In genomic region chr3:37204556-37204955, GRCm38 (mm10) we compare ENCODE assay signal across 8 mouse cellular contexts. TPM values are rescaled to one million over a fixed set of nuclear protein-coding genes. Genes with fewer than 3 reads are reported as not detected.
DNase-seq lines count a peak whose midpoint lies in the region; ATAC-seq and TF ChIP-seq lines count a peak whose summit lies in the region.

No protein-coding gene starts in this region.

- peak; percentile 74 for TF ChIP-seq CTCF in kidney, adult 2 months (conservative IDR thresholded peaks at IDR 0.05; ENCODE audit: insufficient read depth, insufficient read length, low read depth, low read length)
- TF ChIP-seq CTCF in small intestine, adult 2 months (IDR thresholded peaks at IDR 0.05; ENCODE audit: extremely low read depth, insufficient read length, insufficient replicate concordance, low read depth, low read length), result peak; percentile 26; the same call in 1 of the 2 replicates

- H3K36me3 ChIP-seq in kidney, adult 2 months (ENCODE audit: control insufficient read depth, insufficient read depth, low read length), result no peaks in the 10 kb centered on the region
- no peaks in the 10 kb centered on the region for H3K36me3 ChIP-seq in lung, embryonic 15.5 days
- no peaks in the 10 kb centered on the region for H3K36me3 ChIP-seq in small intestine, adult 2 months (ENCODE audit: control insufficient read depth, insufficient read depth, low read length)

- 0 out of 2 replicates have a peak, but pooled peaks have one; percentile 56 for ATAC-seq in lung, embryonic 15.5 days (ENCODE audit: borderline replicate concordance, extremely low read depth, low FRiP score, low TSS enrichment)

- H3K4me2 ChIP-seq in lung, embryonic 15.5 days, result peak overlapping the region; percentile 93

- WGBS in kidney, adult 2 months, result 15% methylated on average over 6 of the region's 6 CpGs
- WGBS in lung, embryonic 15.5 days, result 19% methylated on average over 6 of the region's 6 CpGs
- 15% methylated on average over 6 of the region's 6 CpGs for WGBS in small intestine, adult 2 months

- H3K27me3 ChIP-seq in kidney, adult 2 months (replicated peaks; ENCODE audit: control insufficient read depth, insufficient read depth, low read length), result no peaks in the 10 kb centered on the region
- no peaks in the 10 kb centered on the region for H3K27me3 ChIP-seq in lung, embryonic 15.5 days
- no peaks in the 10 kb centered on the region for H3K27me3 ChIP-seq in small intestine, adult 2 months (ENCODE audit: control insufficient read depth, insufficient read depth, low read length)

- no peaks in the 10 kb centered on the region for H3K9me3 ChIP-seq in lung, embryonic 15.5 days

- H3K4me3 ChIP-seq in kidney, adult 2 months (ENCODE audit: insufficient read depth, low read depth, low read length), result no peak overlapping the region
- H3K4me3 ChIP-seq in lung, embryonic 15.5 days, result peak overlapping the region; percentile 62
- peak overlapping the region; percentile 83; the same call in 1 of the 2 replicates for H3K4me3 ChIP-seq in small intestine, adult 2 months (ENCODE audit: low read depth, low read length)

- H3K9ac ChIP-seq in lung, embryonic 15.5 days, result peak overlapping the region; percentile 62; the same call in 1 of the 2 replicates

- TF ChIP-seq POLR2A in kidney, adult 2 months (IDR thresholded peaks at IDR 0.05; ENCODE audit: low read depth, low read length), result no peak
- TF ChIP-seq POLR2A in small intestine, adult 2 months (IDR thresholded peaks at IDR 0.05; ENCODE audit: low read depth, low read length), result no peak

- H3K27ac ChIP-seq in kidney, adult 2 months (ENCODE audit: insufficient read depth, low read depth, low read length), result no peak overlapping the region
- no peak overlapping the region for H3K27ac ChIP-seq in lung, embryonic 15.5 days
- H3K27ac ChIP-seq in small intestine, adult 2 months (ENCODE audit: insufficient read depth, low read depth, low read length), result no peak overlapping the region

- DNase-seq in cerebellum, adult 18-20 months, result peak; percentile 7 to 22
- DNase-seq in cerebellum, postnatal 36 days, result no peak
- DNase-seq in A20 (ENCODE audit: low read depth, low spot score), result peak; percentile 61
- peak; percentile 37 for DNase-seq in c-Kit-positive CD71-positive TER-119-positive erythroid progenitor cells, embryonic 14.5 days (ENCODE audit: low spot score)
- peak; percentile 32 to 63 for DNase-seq in heart, adult 18-20 months
- DNase-seq in kidney, adult 2 months, result peak; percentile 51

- H3K4me1 ChIP-seq in kidney, adult 2 months (ENCODE audit: control insufficient read depth, insufficient read depth, low read length), result no peaks in the 10 kb centered on the region
- H3K4me1 ChIP-seq in lung, embryonic 15.5 days, result peaks cover 7% of the 10 kb centered on the region; the same call in 1 of the 2 replicates
- no peaks in the 10 kb centered on the region; the same call in 1 of the 2 replicates for H3K4me1 ChIP-seq in small intestine, adult 2 months (ENCODE audit: control insufficient read depth, insufficient read depth, insufficient read length, low read length)

RNA-seq across cellular contexts. Expression of gene Il21, which starts 27.9 kb away (rescaled TPM):
- not detected for total RNA-seq in heart, adult 18-20 months (2021)
- polyA plus RNA-seq in kidney, adult 2 months (2012; rRNA removed), result not detected in 2 replicates
- not detected in 2 replicates for polyA plus RNA-seq in lung, embryonic 15.5 days (2015; fragmentation: Nextera tagmentation; extraction: Ambion mirVana)
- polyA plus RNA-seq in small intestine, adult 2 months (2012; rRNA removed), result not detected in 2 replicates

Comparison
In these comparisons a context has a peak if more than half of its experiments do, and no peak if none do; other contexts are left out.
1. DNase-seq: peak in cerebellum, adult 18-20 months (2 of 2), A20 (single experiment), c-Kit-positive CD71-positive TER-119-positive erythroid progenitor cells, embryonic 14.5 days (single experiment), heart, adult 18-20 months (2 of 2) and kidney, adult 2 months (single experiment); none in cerebellum, postnatal 36 days (0 of 2).